Mouse (Mus musculus): ENCODE measurements around the gene Eef2.

DNA sequence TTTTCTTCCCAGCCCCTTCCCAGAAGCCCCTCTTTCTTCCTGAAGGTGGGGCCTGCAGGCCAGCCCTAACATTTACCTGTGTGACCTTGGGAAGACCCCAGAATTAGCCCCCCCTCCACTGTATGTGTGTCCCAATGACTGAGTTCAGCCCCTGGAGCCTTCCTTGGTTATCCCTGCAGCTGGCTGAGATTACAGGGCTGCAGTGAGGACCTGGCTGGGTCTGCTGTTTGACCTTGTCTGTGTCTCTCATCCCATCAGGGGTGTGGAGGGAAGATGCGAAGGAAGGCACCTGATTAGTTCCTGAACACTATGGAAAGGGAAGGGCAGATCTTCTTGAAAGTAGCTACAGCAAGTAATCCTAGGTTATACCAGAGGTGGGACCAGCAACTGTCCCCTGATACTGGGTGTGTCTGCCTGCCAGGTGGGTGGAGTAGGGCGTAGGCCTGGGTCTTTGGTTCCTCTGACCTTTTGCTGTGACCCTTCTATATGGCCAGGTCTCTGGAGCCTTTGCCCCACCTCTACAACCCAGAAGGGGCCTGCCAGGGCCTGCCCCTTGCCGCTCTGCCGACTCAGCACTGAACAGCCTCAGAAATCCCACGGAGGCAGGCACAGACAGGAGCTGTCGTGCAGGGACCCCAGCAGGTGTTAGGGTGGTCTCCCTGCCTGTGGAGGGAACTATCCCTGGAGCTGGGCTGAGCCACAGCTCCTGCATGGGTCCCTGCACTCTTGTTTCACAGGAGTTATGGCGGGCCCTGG is 34.8 kb upstream of the Eef2 start:
- TF ChIP-seq CTCF (IDR thresholded peaks at IDR 0.05; ENCODE audit: low read depth), result no peak
- no peak for TF ChIP-seq EP300 (IDR thresholded peaks at IDR 0.05; ENCODE audit: low read depth)
